Mouse (Mus musculus) spleen, adult 18-20 months (tissue): Measurements from ENCODE around the gene Cabp1.
"Not testable (repeated sequence)": the region's sequence is repeated elsewhere in the genome, so short reads cannot be mapped to it uniquely, and the experiment has no call there.

Experiments
- DNase-seq, 2 experiments: peaks; one replicate each; pipeline ENCODE4 v3.0.0; 2022; ENCODE audit warnings: mixed read lengths in 2 of 2

Gene Cabp1

DNA sequence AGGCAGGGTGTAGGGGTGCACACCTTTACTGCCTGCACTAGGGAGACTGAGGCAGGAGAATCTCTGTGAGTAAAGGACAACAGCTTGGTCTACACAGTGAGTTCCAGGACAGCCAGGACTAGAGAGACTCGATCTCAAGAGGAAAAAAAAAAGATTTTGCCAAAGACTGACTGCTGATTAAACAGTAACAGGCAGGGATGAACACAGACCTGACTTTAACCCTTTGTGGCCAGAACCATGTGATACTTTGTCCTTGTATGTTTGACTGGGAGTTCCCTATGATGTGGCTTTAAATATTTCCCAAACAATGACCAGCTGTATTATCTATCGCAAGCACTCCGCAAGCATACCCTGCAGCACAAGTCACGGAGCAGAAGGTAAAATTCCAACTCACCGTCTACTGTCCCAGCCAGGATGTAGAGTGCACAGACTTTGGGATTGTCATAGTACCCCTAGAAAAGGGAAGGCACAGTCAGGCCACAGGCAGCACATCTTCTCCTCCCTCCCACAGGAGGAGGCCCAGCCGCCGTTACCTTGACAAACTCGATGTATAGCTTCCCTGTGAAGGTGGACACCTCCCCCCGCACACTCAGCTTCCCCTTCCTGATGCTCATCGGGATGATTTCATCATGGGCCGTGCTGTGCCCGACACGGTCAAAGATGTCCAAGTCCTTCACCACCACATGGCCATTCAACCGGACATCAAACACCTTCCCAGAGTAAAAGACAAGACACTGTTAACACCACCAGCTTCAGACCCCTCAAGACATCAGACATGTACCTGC is 44.3 kb downstream of the Cabp1 start:
- no peak for DNase-seq

- DNase-seq, result not testable (repeated sequence)
These were observed 45.3 kb downstream of the Cabp1 start for GRCm38 (mm10) chr5:115148872-115149271.

GRCm38 (mm10) chr5:115148378-115148777 is 45.8 kb downstream of the Cabp1 start:
- DNase-seq, result no peak

GRCm38 (mm10) chr5:115147388-115147787 is 46.8 kb downstream of the Cabp1 start:
- DNase-seq, result no peak

- no peak for DNase-seq
These were observed 47.4 kb downstream of the Cabp1 start for GRCm38 (mm10) chr5:115146747-115147130.

GRCm38 (mm10) chr5:115145976-115146746 is 48.0 kb downstream of the Cabp1 start:
- DNase-seq, result no peak

DNA sequence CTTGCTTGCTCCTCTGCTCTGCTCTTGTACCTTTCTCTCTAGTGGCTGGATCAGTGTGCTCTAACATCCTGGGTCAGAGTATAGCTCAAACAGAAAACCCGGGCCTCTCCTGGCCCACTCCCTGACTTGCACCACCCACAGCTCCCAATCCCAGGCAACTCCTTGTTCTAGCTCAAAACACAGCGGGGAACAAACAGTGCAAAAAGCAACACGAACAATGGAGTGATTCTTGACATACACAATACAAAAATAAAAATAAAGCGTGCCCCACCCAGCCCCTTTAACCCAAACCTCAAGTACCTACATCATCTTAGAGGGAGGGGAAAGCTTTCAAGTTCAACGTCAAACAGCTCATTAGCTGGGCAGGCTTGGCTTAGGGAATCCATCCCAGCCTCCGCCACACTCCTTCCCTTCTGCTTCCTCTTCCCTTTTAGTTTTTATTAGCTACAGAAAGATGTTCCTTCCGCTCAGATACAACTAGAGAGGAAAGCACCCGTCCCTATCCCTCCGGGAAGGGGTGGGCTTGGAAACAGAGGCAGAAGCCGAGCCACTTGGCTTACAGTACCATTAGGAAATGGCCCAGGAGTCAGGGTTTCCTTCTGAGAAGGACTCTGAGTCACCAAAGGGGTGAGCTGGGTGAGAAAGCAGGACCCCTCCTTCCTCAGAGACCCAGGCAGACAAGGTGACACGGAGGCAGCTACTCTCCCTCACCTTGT is 48.8 kb downstream of the Cabp1 start:
- no peak for DNase-seq

DNA sequence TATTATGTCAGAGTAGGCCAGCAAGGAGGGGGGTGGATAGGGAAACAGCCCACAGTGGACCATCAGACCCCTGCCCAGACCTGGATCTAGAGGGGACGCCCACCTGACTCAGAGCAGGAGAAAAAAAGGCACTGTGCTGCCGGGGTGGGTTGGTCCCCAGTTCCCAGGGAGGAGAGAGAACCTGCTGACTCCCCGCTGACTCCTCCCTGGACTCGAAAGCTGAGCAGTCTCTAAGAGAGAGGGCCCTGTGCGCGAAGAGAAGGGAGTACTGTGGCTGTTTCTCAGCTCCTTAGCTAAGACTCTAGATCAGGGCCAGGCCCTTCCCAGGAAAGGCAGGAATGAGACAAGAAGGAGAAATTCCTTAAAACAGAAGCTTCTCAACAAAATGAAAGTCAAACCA is 49.7 kb downstream of the Cabp1 start:
- DNase-seq, result no peak

- no peak for DNase-seq
These were observed 50.6 kb downstream of the Cabp1 start for GRCm38 (mm10) chr5:115143552-115143951.

DNA sequence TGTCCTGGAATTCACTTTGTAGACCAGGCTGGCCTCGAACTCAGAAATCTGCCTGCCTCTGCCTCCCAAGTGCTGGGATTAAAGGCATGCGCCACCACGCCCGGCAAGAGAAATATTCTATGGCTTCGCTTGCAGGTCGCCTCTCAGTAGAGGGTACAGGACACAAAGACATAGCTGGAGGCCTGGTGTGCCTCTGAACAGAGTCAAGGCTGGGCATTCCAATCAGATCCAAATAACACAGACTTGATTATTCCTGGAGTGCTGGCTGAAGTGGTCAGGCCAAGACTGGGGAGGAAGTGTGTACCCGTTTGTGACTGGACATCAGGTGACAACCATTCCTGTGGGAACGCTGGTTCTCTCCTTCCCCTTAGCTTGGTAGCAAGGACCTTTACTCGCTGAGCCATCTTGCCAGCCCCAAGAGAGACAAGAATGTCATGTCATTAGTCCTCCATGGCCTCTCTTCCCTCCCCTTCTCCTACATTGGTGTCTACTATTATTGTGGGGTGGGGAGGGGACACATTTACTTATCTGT is 51.9 kb downstream of the Cabp1 start:
- DNase-seq, result no peak

DNA sequence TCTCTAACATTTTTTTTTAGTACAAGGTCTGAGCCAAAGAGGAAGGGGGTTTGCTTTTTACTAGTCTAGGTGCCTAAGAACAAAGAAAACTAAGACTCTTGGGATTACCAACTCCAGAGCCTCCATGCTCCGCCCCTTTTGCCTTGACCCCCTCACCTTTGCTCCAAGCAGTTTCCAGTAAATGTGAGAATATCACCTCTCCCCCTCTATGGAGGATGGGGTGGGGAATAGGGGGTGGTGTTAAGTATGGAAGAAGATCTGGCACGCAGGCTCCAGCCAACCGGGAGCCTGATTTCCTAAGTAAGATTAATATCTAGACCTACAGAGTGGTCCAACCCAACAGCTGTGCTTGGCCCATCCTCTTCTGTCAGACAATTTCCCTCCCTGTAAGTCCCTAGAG is 53.5 kb downstream of the Cabp1 start:
- DNase-seq, result no peak

DNA sequence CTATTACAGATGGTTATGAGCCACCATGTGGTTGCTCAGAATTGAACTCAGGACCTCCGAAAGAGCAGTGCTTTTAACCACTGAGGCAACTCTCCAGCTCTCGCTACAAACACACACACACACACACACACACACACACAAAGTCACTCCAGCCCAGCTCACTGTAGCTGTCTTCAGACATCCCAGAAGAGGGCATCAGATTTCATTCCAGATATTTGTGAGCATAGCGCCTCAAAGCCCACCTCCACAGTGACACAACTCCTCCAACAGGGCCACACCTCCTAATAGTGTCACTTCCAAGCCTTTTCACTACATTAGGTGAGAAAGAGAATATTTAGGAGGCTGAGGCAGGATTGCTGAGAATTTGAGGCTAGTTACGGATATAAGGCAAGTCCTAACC is 55.1 kb downstream of the Cabp1 start:
- DNase-seq, result no peak

- DNase-seq, result peak; percentile 85 to 96
These were observed 59.7 kb downstream of the Cabp1 start, which contains the start of gene Unc119b for GRCm38 (mm10) chr5:115134234-115135165. Gene Unc119b (minus strand): TSS chr5:115134975.

DNA sequence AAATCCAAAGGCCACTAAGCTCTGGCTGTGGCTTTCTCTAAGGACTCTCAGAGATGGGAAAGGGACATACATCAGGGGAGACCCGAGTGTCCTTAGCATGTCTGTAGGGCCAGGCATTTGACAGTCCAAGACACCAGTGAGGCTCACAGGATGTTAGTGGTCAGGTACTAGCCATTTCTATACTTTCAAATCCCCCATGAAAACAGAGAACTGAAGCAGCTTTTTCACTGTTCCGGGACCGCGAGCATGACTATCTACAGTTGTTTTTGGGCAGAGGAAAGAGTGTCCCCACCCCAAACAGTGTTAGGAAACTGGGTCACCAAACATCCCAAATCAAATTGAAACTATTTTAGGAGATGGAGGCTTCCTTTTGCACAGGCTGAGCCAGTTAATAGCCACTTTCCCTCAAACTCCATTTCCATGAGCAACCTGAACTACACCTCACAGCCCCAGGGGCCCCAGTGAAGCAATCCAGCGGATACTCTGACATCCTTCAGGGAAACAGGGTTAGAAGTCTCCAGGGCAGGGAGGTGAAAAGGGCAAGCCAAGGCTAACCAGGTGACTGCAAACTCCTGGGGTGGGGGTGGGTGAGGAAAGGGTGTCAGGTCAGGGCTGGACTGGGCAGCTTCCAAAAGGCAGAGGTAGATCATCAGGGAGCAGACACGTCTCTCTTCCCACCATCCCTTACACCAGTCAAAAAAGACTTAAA is 60.7 kb downstream of the Cabp1 start:
- DNase-seq, result peak in 1 of 2 experiments; percentile 33

DNA sequence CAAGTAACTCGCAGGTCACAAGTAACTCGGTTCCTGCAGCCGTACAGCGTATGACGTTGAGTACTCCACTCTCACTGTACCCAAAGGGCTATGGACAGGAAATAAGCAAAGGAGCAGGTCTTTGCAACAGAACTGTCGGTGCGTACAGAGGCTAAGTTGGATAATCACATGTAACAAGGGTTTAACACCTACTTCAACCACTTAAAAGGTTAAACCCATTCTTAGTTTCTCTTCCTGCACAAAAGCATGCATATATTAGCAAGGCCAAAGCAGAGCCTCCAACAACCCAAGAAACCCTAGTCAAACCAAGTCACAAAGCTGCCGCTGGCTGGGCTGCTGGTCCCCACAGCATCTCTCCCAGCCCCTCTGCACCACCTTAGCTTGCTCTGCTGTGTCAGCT is 61.7 kb downstream of the Cabp1 start:
- DNase-seq, result no peak

DNA sequence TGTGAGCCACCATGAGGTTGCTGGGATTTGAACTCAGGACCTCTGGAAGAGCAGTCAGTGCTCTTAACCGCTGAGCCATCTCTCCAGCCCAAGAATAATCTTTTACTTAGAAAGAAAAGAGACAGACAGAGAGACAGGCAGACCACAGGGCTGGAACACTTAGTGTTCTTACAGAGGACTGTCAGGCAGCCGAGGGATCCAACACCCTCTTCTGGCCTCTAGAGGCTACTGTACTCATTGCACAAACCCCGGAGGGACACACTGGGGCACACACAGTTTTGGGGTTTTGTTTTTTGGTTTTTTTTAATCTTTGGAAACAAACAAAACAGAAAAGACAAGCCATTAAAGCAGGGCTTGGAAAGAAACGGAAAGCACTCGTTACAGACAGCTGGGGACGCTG is 64.9 kb downstream of the Cabp1 start:
- no peak for DNase-seq

DNA sequence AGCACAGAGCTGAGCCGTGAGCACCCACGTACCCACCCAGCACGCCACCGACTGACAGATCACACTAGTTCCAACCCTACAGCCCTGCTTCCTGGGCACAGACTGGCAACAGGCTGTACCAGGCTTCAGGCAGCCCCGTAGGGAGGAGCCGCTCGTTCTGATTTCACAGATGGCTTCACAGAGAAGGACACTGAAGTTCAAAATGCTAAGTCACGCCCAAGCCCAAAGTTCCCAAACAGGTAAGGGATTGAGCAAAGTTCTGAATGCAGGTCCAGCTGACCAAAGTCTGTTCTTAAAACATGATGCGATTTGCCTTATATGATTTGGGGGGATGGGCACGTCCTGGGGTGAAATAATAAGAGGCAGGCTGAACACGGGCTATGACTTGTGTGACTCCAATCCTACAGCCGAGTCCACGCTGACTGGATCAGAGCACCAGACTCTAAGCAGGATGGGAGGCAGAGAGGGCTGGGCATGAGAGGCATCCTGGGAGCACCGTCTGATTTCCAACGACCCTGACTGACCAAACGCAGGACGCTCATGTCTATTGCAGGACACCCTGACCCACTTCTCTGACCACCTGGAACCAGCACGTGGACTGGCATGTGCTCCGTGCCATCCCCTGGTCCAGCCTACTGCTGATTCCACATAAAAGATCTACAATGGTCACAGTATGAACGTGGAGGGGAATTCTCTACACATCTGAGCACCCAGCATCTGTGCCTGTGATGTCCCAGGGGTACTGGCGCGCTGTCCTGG is 66.6 kb downstream of the Cabp1 start:
- no peak for DNase-seq

GRCm38 (mm10) chr5:115126578-115127312 is 67.4 kb downstream of the Cabp1 start:
- no peak for DNase-seq

- DNase-seq, result peak; percentile 73 to 85
These were observed 68.8 kb downstream of the Cabp1 start for GRCm38 (mm10) chr5:115125211-115125871.
